ENCODE assay signal across 14 mouse cellular contexts in the genomic region with DNA sequence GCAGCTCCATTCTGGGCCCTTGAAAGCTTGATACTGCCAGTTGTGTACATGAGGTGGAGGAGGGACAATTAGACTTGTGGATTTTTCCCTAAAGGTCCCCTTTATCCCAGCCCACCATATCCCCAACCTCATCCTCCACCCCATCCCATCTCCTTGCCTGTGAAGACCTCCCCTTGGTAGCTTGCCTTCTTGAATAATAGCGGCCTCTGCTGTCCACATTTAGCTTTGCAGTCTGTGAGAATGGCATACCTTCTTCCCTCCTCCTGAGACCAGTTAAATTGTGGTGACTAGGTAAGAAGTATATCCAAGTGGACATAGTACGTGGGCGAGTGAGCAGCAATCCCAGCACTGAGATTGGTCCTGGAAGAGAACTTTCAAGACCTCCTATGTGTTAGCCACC. TPM values are rescaled to one million over a fixed set of nuclear protein-coding genes. Genes with fewer than 3 reads are reported as not detected.
"Had no signal": no experiment of that assay in that cellular context is flagged by ENCODE, and none has a peak within 500 bp of the region (broad histone marks: within the 10 kb centered on the region; RNA-seq: fewer than 3 reads in every experiment).

No protein-coding gene starts in this region.

RNA-seq across cellular contexts. Expression of a gene that starts 13.4 kb away (rescaled TPM):
- total RNA-seq: layer of hippocampus, adult 2 months; layer of hippocampus, postnatal 10 days; left cerebral cortex, postnatal 36 days; megakaryocyte-erythroid progenitor cell, adult 5-6 weeks had no signal
- polyA plus RNA-seq: intestine, embryonic 14.5 days; kidney, embryonic 16.5 days; limb, embryonic 12.5 days; lung, embryonic 15.5 days; midbrain, embryonic 12.5 days; midbrain, embryonic 16.5 days; neural tube, embryonic 13.5 days; stomach, embryonic 14.5 days; testis, adult 2 months; thymus, adult 2 months had no signal
